In the genomic region with DNA sequence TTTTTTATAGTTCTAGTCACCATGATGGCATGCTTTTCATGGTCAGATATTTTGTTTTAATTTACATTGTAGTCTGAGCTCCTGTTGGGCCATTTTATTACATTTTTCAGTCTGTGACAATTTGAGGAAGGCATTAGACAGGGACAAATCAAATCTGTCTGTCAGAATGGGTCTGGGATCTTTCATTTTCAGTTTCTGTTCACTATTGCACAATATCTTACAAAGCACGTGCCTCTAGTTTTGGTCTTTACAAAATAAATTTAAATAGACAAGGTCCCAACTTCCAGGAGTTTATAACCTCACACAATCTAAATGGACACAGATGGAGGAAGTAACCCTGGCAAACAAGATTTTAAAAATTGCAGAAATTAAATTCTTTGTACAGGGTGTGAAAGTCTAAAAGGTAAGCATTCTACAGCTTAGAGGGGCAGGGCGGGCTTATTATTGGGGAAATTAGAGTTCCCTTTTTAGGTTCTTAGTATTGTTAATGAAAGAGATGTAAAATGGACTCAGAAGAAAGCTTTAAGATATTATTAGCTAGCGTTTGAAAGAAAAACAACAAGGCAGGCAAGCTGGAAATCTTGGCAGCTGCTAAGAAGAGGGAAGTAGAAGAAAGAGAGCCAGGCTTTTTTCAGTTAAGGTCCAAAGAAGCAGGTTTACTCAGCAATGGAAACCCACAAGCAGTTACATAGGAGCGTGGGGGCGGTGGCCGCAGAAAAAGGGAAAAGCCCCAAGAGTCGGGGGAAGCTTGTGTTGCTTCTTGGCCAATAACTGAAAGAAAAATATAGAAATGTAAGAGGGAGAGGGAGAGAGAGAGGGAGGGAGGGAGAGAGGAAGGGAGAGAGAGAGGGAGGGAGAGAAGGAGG, we compare ENCODE assay signal across 14 mouse cellular contexts.
DNase-seq lines count a peak whose midpoint lies in the region; ATAC-seq and TF ChIP-seq lines count a peak whose summit lies in the region.
"Had no signal": no experiment of that assay in that cellular context is flagged by ENCODE, and none has a peak within 500 bp of the region (broad histone marks: within the 10 kb centered on the region; RNA-seq: fewer than 3 reads in every experiment).

No protein-coding gene starts in this region.

- no peaks in the 10 kb centered on the region for H3K79me2 ChIP-seq in heart, adult 2 months (replicated peaks; ENCODE audit: control insufficient read depth, insufficient read depth, low read length)
- no peaks in the 10 kb centered on the region for H3K79me2 ChIP-seq in C2C12 (ENCODE audit: control insufficient read depth, insufficient read depth)

- intact Hi-C loops in heart, adult 2 months (cut with DNase I), result no loop called here

- no peaks in the 10 kb centered on the region for H3K79me3 ChIP-seq in C2C12 (ENCODE audit: low read depth)

- TF ChIP-seq POLR2A in heart, adult 2 months (IDR thresholded peaks at IDR 0.05; ENCODE audit: insufficient read depth, low read depth, low read length), result no peak

- H3K4me3 ChIP-seq in heart, adult 2 months, result no peak overlapping the region
- no peak overlapping the region for H3K4me3 ChIP-seq in heart, embryonic 11.5 days (ENCODE audit: low read depth, low read length)
- no peak overlapping the region for H3K4me3 ChIP-seq in C2C12 (ENCODE audit: insufficient read depth, poor library complexity, severe bottlenecking)
- H3K4me3 ChIP-seq: embryonic facial prominence, embryonic 12.5 days; megakaryocyte, embryonic 14.5 days had no signal

- H3ac ChIP-seq in C2C12 (ENCODE audit: control insufficient read depth, insufficient read length, low read depth), result no peak overlapping the region

- H3K27ac ChIP-seq in heart, adult 2 months, result peak overlapping the region; percentile 23; the same call in 1 of the 2 replicates
- H3K27ac ChIP-seq in heart, embryonic 11.5 days (ENCODE audit: low read depth, low read length), result no peak overlapping the region
- H3K27ac ChIP-seq: embryonic facial prominence, embryonic 12.5 days; hindbrain, postnatal 0 days had no signal

- no peaks in the 10 kb centered on the region for H3K36me3 ChIP-seq in heart, adult 2 months (ENCODE audit: control insufficient read depth, insufficient read depth, low read length)
- no peaks in the 10 kb centered on the region for H3K36me3 ChIP-seq in heart, embryonic 11.5 days (ENCODE audit: control insufficient read depth, insufficient read depth, low read length)
- no peaks in the 10 kb centered on the region for H3K36me3 ChIP-seq in C2C12 (ENCODE audit: control insufficient read depth, insufficient read depth)
- H3K36me3 ChIP-seq: embryonic facial prominence, embryonic 12.5 days had no signal

- TF ChIP-seq EP300 in heart, adult 2 months (IDR thresholded peaks at IDR 0.05; ENCODE audit: insufficient read depth, low read depth, low read length), result no peak

- H3K9ac ChIP-seq in heart, adult 2 months (ENCODE audit: low read depth, low read length), result no peak overlapping the region
- no peak overlapping the region for H3K9ac ChIP-seq in heart, embryonic 11.5 days (ENCODE audit: low read depth, low read length)
- H3K9ac ChIP-seq: embryonic facial prominence, embryonic 12.5 days had no signal

- H3K4me2 ChIP-seq in heart, embryonic 11.5 days, result no peak overlapping the region
- H3K4me2 ChIP-seq: embryonic facial prominence, embryonic 12.5 days had no signal

- no peaks in the 10 kb centered on the region for H3K9me3 ChIP-seq in heart, embryonic 11.5 days (replicated peaks; ENCODE audit: control insufficient read depth, low read length)
- H3K9me3 ChIP-seq: embryonic facial prominence, embryonic 12.5 days; megakaryocyte, embryonic 14.5 days had no signal

- no peak for DNase-seq in heart, adult 2 months
- DNase-seq in 3134 (ENCODE audit: extremely low read depth, insufficient read length, low spot score), result peak; percentile 3
- DNase-seq in fibroblast of lung, adult 2 months (ENCODE audit: low read depth), result peak; percentile 33
- no peak for DNase-seq in cerebellum, adult 18-20 months
- no peak for DNase-seq in ovary, postnatal 14 days (ENCODE audit: low spot score)
- no peak for DNase-seq in urinary bladder, postnatal 25 days (ENCODE audit: low spot score)
- DNase-seq: cerebellum, postnatal 25 days; heart, postnatal 10 days; kidney, adult 8-10 months had no signal

- no peak for ATAC-seq in heart, embryonic 11.5 days (replicated peaks; ENCODE audit: insufficient number of reproducible peaks, low FRiP score, low TSS enrichment)
- ATAC-seq: hindbrain, postnatal 0 days had no signal

- no peak for TF ChIP-seq CTCF in heart, adult 2 months (IDR thresholded peaks at IDR 0.05)
- no peak for TF ChIP-seq CTCF in C2C12 (IDR thresholded peaks at IDR 0.05; ENCODE audit: control insufficient read depth, insufficient read depth, insufficient read length)

- H3K27me3 ChIP-seq in heart, adult 2 months (ENCODE audit: control insufficient read depth, insufficient read depth, low read length), result no peaks in the 10 kb centered on the region
- H3K27me3 ChIP-seq in heart, embryonic 11.5 days (ENCODE audit: control insufficient read depth, insufficient read depth, low read length), result no peaks in the 10 kb centered on the region
- no peaks in the 10 kb centered on the region for H3K27me3 ChIP-seq in C2C12 (ENCODE audit: control insufficient read depth, insufficient read depth, insufficient read length)
- H3K27me3 ChIP-seq: embryonic facial prominence, embryonic 12.5 days; megakaryocyte, embryonic 14.5 days had no signal

- no peaks in the 10 kb centered on the region for H3K4me1 ChIP-seq in heart, adult 2 months (ENCODE audit: control insufficient read depth, insufficient read depth, low read length)
- no peaks in the 10 kb centered on the region for H3K4me1 ChIP-seq in heart, embryonic 11.5 days (ENCODE audit: control insufficient read depth, insufficient read depth, low read length)
- H3K4me1 ChIP-seq: embryonic facial prominence, embryonic 12.5 days; megakaryocyte, embryonic 14.5 days had no signal

- 39% methylated on average over 7 of the region's 7 CpGs for WGBS in heart, adult 2 months
- WGBS in heart, embryonic 11.5 days (ENCODE audit: insufficient replicate concordance), result 72% methylated on average over 7 of the region's 7 CpGs

TF ChIP-seq in C2C12, 6 proteins besides CTCF, POLR2A, EP300 and RAD21:
- no peak for TF ChIP-seq MYOG (IDR thresholded peaks at IDR 0.05; ENCODE audit: control insufficient read depth, extremely low read depth, insufficient read length)
- no peak for TF ChIP-seq USF1 (IDR thresholded peaks at IDR 0.05; ENCODE audit: low read depth)
- TF ChIP-seq CEBPB (IDR thresholded peaks at IDR 0.05; ENCODE audit: low read depth), result peak; percentile 65
- no peak for TF ChIP-seq FOSL1 (IDR thresholded peaks at IDR 0.05; ENCODE audit: insufficient read depth, low read length, poor library complexity, severe bottlenecking)
- no peak for TF ChIP-seq MAX (IDR thresholded peaks at IDR 0.05)
- TF ChIP-seq MYOD1 (IDR thresholded peaks at IDR 0.05; ENCODE audit: control insufficient read depth, insufficient read length, low read depth), result no peak

Comparison
In these comparisons a context has a peak if more than half of its experiments do, and no peak if none do; other contexts are left out.
1. DNase-seq: peak in 3134 (single experiment) and fibroblast of lung, adult 2 months (single experiment); none in heart, adult 2 months (0 of 2), cerebellum, adult 18-20 months (0 of 2), ovary, postnatal 14 days (single experiment) and urinary bladder, postnatal 25 days (single experiment).